Mouse (Mus musculus) embryonic stem cell, embryonic (primary cell): ENCODE measurements around the gene Rapgef4.

Experiments used
- CTCF ChIA-PET, 4 experiments: fragments of 300-600 bp in 2 of 4; fragments of 350-600 bp in 2 of 4; sonication (Branson Sonifier 250); formaldehyde crosslinking; loops; one replicate each; lab custom pipeline; 2022; ENCODE audit warnings: inconsistent platforms in 2 of 4; lab: Charles Lee
- POLR2A ChIA-PET, 4 experiments: fragments of 300-600 bp in 2 of 4; fragments of 350-600 bp in 2 of 4; sonication (Branson Sonifier 250); formaldehyde crosslinking; loops; one replicate each; lab custom pipeline; 2022; ENCODE audit warnings: antibody characterized with exemption in 4 of 4, inconsistent platforms in 1 of 4; lab: Charles Lee

Rapgef4 gene

GRCm38 (mm10) chr2:72159281-72159680, 178.2 kb downstream of the Rapgef4 start:
- CTCF ChIA-PET, result interaction anchor here in 2 of 4 experiments (0.6 to 2.6 kb wide), 2 partner anchors 11 to 28 kb away, joined by 5 to 6 read pairs; no protein-coding TSS in a partner anchor
- POLR2A ChIA-PET, result no interaction called here

GRCm38 (mm10) chr2:72165136-72165854, 184.3 kb downstream of the Rapgef4 start:
- ChIA-PET CTCF (no interaction called here), POLR2A (no interaction called here)

GRCm38 (mm10) chr2:72169451-72170100, 188.5 kb downstream of the Rapgef4 start:
- ChIA-PET POLR2A (no interaction called here), CTCF (no interaction called here)

GRCm38 (mm10) chr2:72170546-72170945, 189.5 kb downstream of the Rapgef4 start:
- POLR2A ChIA-PET, result interaction anchor here in 1 of 4 experiments (0.5 kb wide), 1 partner anchor 635 kb away, joined by 3 read pairs; no protein-coding TSS in a partner anchor

GRCm38 (mm10) chr2:72171204-72171603, 190.2 kb downstream of the Rapgef4 start:
- POLR2A ChIA-PET, result interaction anchor here in 1 of 4 experiments (0.5 kb wide), 1 partner anchor 634 kb away, joined by 3 read pairs; no protein-coding TSS in a partner anchor
- CTCF ChIA-PET, result no interaction called here

More at GRCm38 (mm10) chr2:72170546-72170945, 189.5 kb downstream of the Rapgef4 start:
- CTCF ChIA-PET, result no interaction called here

- ChIA-PET CTCF (no interaction called here), POLR2A (no interaction called here)
These were observed 192.0 kb downstream of the Rapgef4 start for GRCm38 (mm10) chr2:72173010-72173409.

- CTCF ChIA-PET, result interaction anchor here in 1 of 4 experiments (0.6 kb wide), 1 partner anchor 77 kb away, joined by 3 read pairs; no protein-coding TSS in a partner anchor
- POLR2A ChIA-PET, result no interaction called here
These were observed 192.8 kb downstream of the Rapgef4 start for GRCm38 (mm10) chr2:72173844-72174243.

GRCm38 (mm10) chr2:72175536-72175935, 194.5 kb downstream of the Rapgef4 start:
- CTCF ChIA-PET, result interaction anchor here in 1 of 4 experiments (1.0 kb wide), 1 partner anchor 27 kb away, joined by 3 read pairs; no protein-coding TSS in a partner anchor
- POLR2A ChIA-PET, result interaction anchor here in 1 of 4 experiments (1.1 kb wide), 1 partner anchor 124 kb away, joined by 3 read pairs; no protein-coding TSS in a partner anchor

GRCm38 (mm10) chr2:72175971-72176370, 194.9 kb downstream of the Rapgef4 start:
- ChIA-PET CTCF (interaction anchor here in 1 of 4 experiments (1.0 kb wide), 1 partner anchor 27 kb away, joined by 3 read pairs; no protein-coding TSS in a partner anchor), POLR2A (no interaction called here)

- CTCF ChIA-PET, result interaction anchor here in 1 of 4 experiments (0.6 kb wide), 1 partner anchor 346 kb away, joined by 4 read pairs; no protein-coding TSS in a partner anchor
- POLR2A ChIA-PET, result interaction anchor here in 2 of 4 experiments (0.6 to 0.7 kb wide), 3 partner anchors 198 to 682 kb away, joined by 3 to 4 read pairs (median 3); no protein-coding TSS in a partner anchor
These were observed 196.4 kb downstream of the Rapgef4 start for GRCm38 (mm10) chr2:72177214-72178023.

GRCm38 (mm10) chr2:72178025-72178424, 197.0 kb downstream of the Rapgef4 start:
- POLR2A ChIA-PET, result interaction anchor here in 1 of 4 experiments (0.6 to 0.7 kb wide), 2 partner anchors 488 to 682 kb away, joined by 3 to 4 read pairs; no protein-coding TSS in a partner anchor
- CTCF ChIA-PET, result interaction anchor here in 2 of 4 experiments (0.6 to 1.2 kb wide), 2 partner anchors 81 to 346 kb away, joined by 3 to 4 read pairs; no protein-coding TSS in a partner anchor

- CTCF ChIA-PET, result interaction anchor here in 1 of 4 experiments (1.2 kb wide), 1 partner anchor 82 kb away, joined by 3 read pairs; no protein-coding TSS in a partner anchor
These were observed 197.5 kb downstream of the Rapgef4 start for GRCm38 (mm10) chr2:72178515-72178914.

GRCm38 (mm10) chr2:72179600-72180301, 198.7 kb downstream of the Rapgef4 start:
- ChIA-PET POLR2A (no interaction called here), CTCF (interaction anchor here in 1 of 4 experiments (0.5 kb wide), 1 partner anchor 210 kb away, joined by 6 read pairs; no protein-coding TSS in a partner anchor)

More at GRCm38 (mm10) chr2:72178515-72178914, 197.5 kb downstream of the Rapgef4 start:
- POLR2A ChIA-PET, result no interaction called here

- ChIA-PET CTCF (no interaction called here), POLR2A (no interaction called here)
These were observed 200.4 kb downstream of the Rapgef4 start for GRCm38 (mm10) chr2:72181443-72181842.

GRCm38 (mm10) chr2:72183751-72184150, 202.7 kb downstream of the Rapgef4 start:
- ChIA-PET CTCF (interaction anchor here in 2 of 4 experiments (0.6 to 0.7 kb wide), 4 partner anchors 36 to 215 kb away, joined by 3 to 5 read pairs (median 4); no protein-coding TSS in a partner anchor), POLR2A (interaction anchor here in 3 of 4 experiments (0.6 kb wide), 4 partner anchors 102 to 1360 kb away, joined by 3 to 4 read pairs (median 4); no protein-coding TSS in a partner anchor)

- POLR2A ChIA-PET, result no interaction called here
- CTCF ChIA-PET, result interaction anchor here in 1 of 4 experiments (1.0 kb wide), 1 partner anchor 100 kb away, joined by 4 read pairs; no protein-coding TSS in a partner anchor
These were observed 215.3 kb downstream of the Rapgef4 start for GRCm38 (mm10) chr2:72196190-72196965.
